Mouse (Mus musculus) embryonic facial prominence, embryonic 14.5 days (tissue): ENCODE measurements at regions not wholly inside any gene's neighbourhood (a gene's known extent, or its start where the extent isn't known, plus 50 kb on each side); places are given as distances from the start of the nearest gene placed in this dataset.
"Not testable (repeated sequence)": the region's sequence is repeated elsewhere in the genome, so short reads cannot be mapped to it uniquely, and the experiment has no call there.

Experiments
- ATAC-seq: fragments of 200-750 bp; cut with Nextera tagmentation; 2 replicates; pipeline ENCODE4 v1.8.0; 2017; ENCODE audit warnings: low read depth, moderate number of reproducible peaks, moderate TSS enrichment
- DNase-seq: peaks from one replicate; pipeline ENCODE4 v3.0.0-alpha.2; 2015; ENCODE audit warnings: low spot score
- H3K27ac ChIP-seq: fragments of 300-500 bp; sonication (generic); replicated peaks from 2 replicates; pipeline ENCODE4 v1.5.1; 2014; ENCODE audit warnings: low read depth, mild to moderate bottlenecking, low read length, moderate library complexity
- H3K27me3 ChIP-seq: fragments of 300-500 bp; sonication (generic); replicated peaks from 2 replicates; pipeline ENCODE4 v1.6.1; 2014; ENCODE audit warnings: low read length; ENCODE audit not compliant: control insufficient read depth, insufficient read depth
- H3K36me3 ChIP-seq: fragments of 300-500 bp; sonication (generic); 2 replicates; pipeline ENCODE4 v1.6.1; 2014; ENCODE audit warnings: low read length, mixed read lengths; ENCODE audit not compliant: control insufficient read depth, insufficient read depth
- H3K4me1 ChIP-seq: fragments of 300-500 bp; sonication (generic); 2 replicates; pipeline ENCODE4 v1.6.1; 2014; ENCODE audit warnings: antibody characterized with exemption, low read length; ENCODE audit not compliant: control insufficient read depth, insufficient read depth
- H3K4me2 ChIP-seq: fragments of 300-500 bp; sonication (generic); 2 replicates; pipeline ENCODE4 v1.6.1; 2014; ENCODE audit warnings: low read depth, mild to moderate bottlenecking, low read length, moderate library complexity, mixed read lengths
- H3K4me3 ChIP-seq: fragments of 300-500 bp; sonication (generic); 2 replicates; pipeline ENCODE4 v1.5.1; 2014; ENCODE audit warnings: low read depth, mild to moderate bottlenecking, low read length
- H3K9ac ChIP-seq: fragments of 300-500 bp; sonication (generic); 2 replicates; pipeline ENCODE4 v1.6.1; 2014; ENCODE audit warnings: low read depth, mild to moderate bottlenecking, low read length, moderate library complexity, mixed read lengths
- H3K9me3 ChIP-seq: fragments of 300-500 bp; sonication (generic); 2 replicates; pipeline ENCODE4 v1.6.1; 2016; ENCODE audit warnings: low read length; ENCODE audit not compliant: control insufficient read depth
- WGBS: fragments of 180-500 bp; shearing (Covaris S2); extraction: QIAGEN DNeasy Blood & Tissue Kit; methylation state at CpG from one replicate; pipeline ENCODE4 v1.1.7; 2014; 5-methylcytosine and 5-hydroxymethylcytosine counted together

DNA sequence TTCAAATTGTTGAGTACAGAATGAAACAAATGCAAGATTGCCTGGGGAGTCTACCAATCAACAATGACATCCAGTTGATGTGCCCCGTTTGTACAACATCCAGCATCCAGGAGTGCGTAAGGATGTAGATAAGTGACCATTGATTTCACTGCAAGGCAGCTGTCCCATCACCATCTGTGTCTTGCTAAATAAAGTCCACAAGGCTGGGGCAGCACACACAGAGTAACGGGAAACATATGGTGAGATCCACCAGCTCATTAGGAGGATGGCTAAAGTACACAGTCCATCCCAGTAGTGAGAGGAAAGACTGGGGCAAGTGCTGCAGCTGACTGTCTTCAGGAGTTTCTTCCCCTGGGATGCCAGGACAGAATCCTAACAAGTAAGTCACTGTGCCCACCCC is 284.8 kb downstream of the Phf3 start:
- ATAC-seq: no peak
- Histone ChIP-seq H3K27ac (no peak overlapping the region), H3K27me3 (no peaks in the 10 kb centered on the region), H3K9me3 (no peaks in the 10 kb centered on the region), H3K4me2 (no peak overlapping the region), H3K4me3 (no peak overlapping the region), H3K4me1 (no peaks in the 10 kb centered on the region), H3K9ac (no peak overlapping the region), H3K36me3 (no peaks in the 10 kb centered on the region)
- DNase-seq: no peak
- WGBS: 13% methylated on average over 3 of the region's 3 CpGs

DNA sequence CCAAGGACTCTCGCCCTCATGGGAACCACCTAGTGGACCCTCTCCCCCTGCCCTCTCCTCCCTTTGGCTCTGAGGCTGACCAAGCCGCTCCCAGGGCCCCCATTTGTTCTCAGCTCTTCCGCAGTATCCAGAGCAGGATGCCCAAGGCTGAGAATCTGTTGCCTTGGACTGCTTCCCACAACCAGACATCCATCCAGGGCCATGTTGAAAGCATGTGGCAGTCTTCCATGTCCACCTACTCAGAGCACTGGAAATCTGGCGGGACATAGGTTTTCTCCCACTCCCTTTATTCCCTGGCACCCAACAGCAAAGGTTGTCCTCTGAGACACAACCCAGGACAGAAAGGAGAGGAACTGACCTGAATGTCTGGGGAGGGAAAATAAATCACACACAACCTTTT is 285.4 kb downstream of the Phf3 start:
- Histone ChIP-seq H3K9ac (no peak overlapping the region), H3K36me3 (no peaks in the 10 kb centered on the region), H3K9me3 (no peaks in the 10 kb centered on the region), H3K27me3 (no peaks in the 10 kb centered on the region), H3K4me3 (no peak overlapping the region), H3K4me1 (no peaks in the 10 kb centered on the region), H3K4me2 (no peak overlapping the region), H3K27ac (no peak overlapping the region)
- 85% methylated on average over 4 of the region's 4 CpGs for WGBS
- ATAC-seq (no peak), DNase-seq (no peak)

DNA sequence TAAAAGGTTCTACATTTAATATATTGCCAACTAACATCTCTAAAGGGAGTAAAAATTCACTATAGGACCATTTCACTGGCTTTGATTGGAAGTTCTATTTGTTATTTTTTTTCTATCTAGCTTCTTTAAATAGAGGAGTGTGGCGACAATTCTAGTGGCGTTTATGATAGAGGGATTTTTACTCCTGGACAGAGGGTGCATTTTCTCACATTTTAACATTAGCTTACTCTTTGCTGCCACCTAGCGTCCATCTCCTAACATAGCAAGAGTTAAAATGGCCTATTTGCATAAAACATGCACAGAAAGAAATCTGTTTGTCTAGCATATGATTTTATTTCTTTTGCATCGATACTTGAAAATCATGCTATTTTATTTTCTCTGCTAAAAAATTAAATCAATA is 288.9 kb downstream of the Phf3 start:
- DNase-seq (peak; percentile 56), ATAC-seq (no peak)
- Histone ChIP-seq H3K27ac (no peak overlapping the region), H3K9me3 (no peaks in the 10 kb centered on the region), H3K4me3 (no peak overlapping the region), H3K27me3 (no peaks in the 10 kb centered on the region), H3K36me3 (no peaks in the 10 kb centered on the region), H3K4me1 (no peaks in the 10 kb centered on the region), H3K4me2 (no peak overlapping the region), H3K9ac (no peak overlapping the region)
- 3% methylated on average over 4 of the region's 4 CpGs for WGBS

DNA sequence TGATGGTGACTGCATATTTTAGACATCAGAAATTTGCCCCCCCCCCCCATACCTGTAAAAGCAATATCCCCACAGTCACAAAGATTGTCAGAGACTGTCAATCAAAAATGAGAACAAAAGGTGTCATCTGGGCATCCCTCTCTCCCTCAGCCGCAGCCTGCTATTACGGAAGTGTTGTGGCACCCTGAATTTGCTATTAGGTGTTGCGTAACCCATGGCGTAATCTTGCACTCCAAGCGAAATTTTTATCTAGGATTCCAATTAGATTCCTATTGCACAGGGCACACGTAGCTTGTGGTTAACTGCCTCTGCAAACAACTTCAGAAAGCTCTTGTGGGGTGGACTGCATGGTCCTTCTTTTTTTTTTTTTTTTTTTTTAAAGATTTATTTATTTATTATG is 289.9 kb downstream of the Phf3 start:
- Histone ChIP-seq H3K9me3 (no peaks in the 10 kb centered on the region), H3K36me3 (no peaks in the 10 kb centered on the region), H3K4me1 (no peaks in the 10 kb centered on the region), H3K27me3 (no peaks in the 10 kb centered on the region), H3K4me3 (no peak overlapping the region), H3K27ac (no peak overlapping the region), H3K9ac (no peak overlapping the region), H3K4me2 (no peak overlapping the region)
- ATAC-seq: no peak
- WGBS: 84% methylated on average over 6 of the region's 6 CpGs
- DNase-seq: no peak

DNA sequence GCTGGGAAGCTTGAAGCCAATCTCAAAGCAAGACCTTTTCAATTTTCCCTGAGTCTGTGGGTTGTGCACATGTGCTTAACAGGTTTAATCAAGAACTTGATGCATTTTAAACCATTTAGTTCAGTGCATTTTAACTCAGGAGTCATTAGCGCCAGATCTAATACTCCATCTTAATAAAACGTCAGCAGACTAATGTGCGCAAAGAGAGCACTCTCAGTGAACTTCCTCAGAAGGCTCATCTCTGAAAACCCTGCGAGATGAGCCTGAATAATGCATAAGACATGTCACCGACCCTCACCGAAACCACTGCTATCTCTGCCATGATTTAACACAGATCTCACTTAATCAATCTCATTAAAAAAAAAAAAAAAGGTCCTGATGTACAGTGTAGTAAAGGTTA is 309.0 kb downstream of the Phf3 start:
- Histone ChIP-seq H3K9ac (no peak overlapping the region), H3K27me3 (no peaks in the 10 kb centered on the region), H3K4me2 (no peak overlapping the region), H3K27ac (no peak overlapping the region), H3K4me1 (no peaks in the 10 kb centered on the region), H3K9me3 (no peaks in the 10 kb centered on the region), H3K36me3 (no peaks in the 10 kb centered on the region), H3K4me3 (no peak overlapping the region)
- 88% methylated on average over 6 of the region's 6 CpGs for WGBS
- DNase-seq (no peak), ATAC-seq (no peak)

DNA sequence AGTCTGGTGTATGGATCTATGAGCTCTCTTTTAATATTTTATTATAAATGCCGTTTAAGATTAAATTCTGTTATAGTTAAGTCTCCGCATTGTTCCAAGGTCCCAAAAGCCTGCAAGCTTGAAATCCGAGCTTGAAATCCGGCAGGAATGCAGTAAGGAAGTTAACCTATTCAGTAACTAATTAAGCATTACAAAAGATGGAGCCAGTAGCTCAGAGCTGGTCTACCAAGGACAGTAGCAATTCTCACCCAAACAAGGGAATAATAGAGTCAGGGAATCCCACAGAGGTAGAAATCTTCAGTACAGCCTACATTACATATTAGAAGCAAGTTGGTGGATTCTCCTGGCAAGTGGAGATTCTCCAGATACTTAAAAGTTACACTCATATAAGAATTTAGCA is 325.0 kb downstream of the Phf3 start:
- not testable (repeated sequence) for H3K4me1 ChIP-seq, H3K27ac ChIP-seq, ATAC-seq, H3K9ac ChIP-seq, H3K4me3 ChIP-seq, DNase-seq, H3K27me3 ChIP-seq, H3K4me2 ChIP-seq, H3K36me3 ChIP-seq, H3K9me3 ChIP-seq
- 23% methylated on average over 4 of the region's 4 CpGs for WGBS

DNA sequence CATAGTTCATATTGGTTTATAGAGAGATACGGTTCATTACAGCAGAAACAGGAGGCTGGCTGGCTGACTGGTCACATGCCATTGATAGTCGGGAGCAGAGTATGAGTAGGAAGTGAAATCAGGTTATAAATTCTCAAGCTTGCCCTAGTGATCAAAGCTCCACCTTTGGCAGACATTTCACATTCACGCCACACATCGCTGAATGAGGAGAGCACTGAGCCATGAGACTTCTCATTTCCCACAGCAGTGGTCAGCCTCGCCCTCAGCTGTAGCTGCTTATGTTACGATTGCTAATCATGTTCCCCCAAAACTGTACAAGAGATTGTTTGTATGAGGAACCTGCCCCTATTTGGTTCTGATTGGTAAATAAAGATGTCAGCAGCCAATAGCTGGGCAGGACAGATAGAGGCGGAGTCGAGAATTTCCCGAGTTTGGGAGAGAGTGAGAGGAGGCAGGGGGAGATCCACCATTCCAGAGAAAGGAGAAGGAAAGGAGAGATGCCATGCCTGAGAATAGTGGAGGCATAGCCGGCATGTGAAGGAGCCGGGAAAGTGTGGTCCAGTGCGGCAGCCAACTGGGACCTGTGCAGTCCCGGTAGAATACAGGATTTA is 333.5 kb downstream of the Phf3 start:
- Histone ChIP-seq H3K36me3 (no peaks in the 10 kb centered on the region), H3K9me3 (no peaks in the 10 kb centered on the region), H3K27me3 (no peaks in the 10 kb centered on the region), H3K4me3 (no peak overlapping the region), H3K4me2 (no peak overlapping the region), H3K27ac (no peak overlapping the region), H3K9ac (no peak overlapping the region), H3K4me1 (peaks cover 3% of the 10 kb centered on the region; the same call in 1 of the 2 replicates)
- ATAC-seq (no peak), DNase-seq (no peak)
- WGBS: 87% methylated on average over 13 of the region's 13 CpGs

DNA sequence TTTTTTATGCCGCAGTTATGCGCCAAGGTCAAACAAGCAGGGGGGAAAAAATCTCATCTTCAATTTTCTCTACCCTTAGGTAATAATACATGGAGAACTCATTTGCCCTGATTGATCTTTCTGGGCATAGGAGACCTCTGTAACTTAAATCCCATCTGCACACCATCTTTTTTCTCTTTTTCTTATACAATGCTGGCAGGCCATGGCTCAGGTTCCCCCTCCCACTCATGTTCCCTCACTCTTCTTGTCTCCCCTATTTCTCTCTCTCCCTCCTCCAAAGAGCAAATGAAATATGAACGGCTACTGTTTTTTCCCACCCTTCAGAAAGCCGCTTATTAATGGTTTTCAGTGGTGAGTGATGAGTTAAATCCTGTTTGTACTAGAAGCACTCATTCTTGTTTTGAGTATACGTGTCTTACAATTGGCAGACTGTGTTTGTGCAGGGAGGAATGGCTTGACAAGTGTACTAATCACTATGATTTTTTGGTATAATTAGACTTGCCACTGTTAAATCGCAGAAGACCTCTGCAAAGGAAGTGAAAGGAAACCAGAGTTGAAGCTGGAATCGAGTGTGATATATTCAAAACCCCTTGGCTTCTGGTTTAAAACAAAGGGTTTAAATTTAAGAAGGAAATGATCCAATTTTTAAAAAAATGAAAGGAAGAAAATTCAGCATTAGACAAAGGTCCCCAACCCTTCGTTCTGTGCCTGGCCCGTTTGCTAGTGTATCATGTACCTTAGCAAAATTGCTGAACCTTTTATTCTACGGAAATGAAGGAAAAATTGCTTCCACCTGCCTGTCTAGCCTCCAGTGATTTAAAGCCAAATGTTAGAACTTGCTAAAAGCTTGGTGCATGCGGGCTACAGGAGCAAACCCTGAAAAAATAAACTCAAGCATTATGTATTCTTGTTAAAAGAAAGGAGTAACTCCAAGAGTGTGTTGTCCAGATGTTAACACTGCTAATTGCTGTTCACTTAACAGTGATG is 336.4 kb downstream of the Phf3 start:
- Histone ChIP-seq H3K4me2 (peak overlapping the region; percentile 19; the same call in 1 of the 2 replicates), H3K9ac (no peak overlapping the region), H3K4me1 (peaks cover 3% of the 10 kb centered on the region; the same call in 1 of the 2 replicates), H3K4me3 (no peak overlapping the region), H3K36me3 (no peaks in the 10 kb centered on the region), H3K27me3 (no peaks in the 10 kb centered on the region), H3K27ac (no peak overlapping the region), H3K9me3 (no peaks in the 10 kb centered on the region)
- 14% methylated on average over 11 of the region's 11 CpGs for WGBS
- peak; percentile 44; the same call in 1 of the 2 replicates for ATAC-seq
- peak; percentile 42 for DNase-seq
